Mouse (Mus musculus) gastrocnemius, postnatal 36 days (tissue): ENCODE data around the gene Birc2. TPM values are rescaled to one million over a fixed set of nuclear protein-coding genes. Genes with fewer than 3 reads are reported as not detected.

Source experiments
- DNase-seq, 2 experiments: peaks; one replicate each; pipeline ENCODE4 v3.0.0; 2022
- intact Hi-C: fragments of 180-260 bp; cut with DNase I; formaldehyde crosslinking; loops from one replicate; pipeline ENCODE4 v1.15.1; 2025
- total RNA-seq, 2 experiments: library from RNA; stranded (reverse); gene quantifications; 2 replicates each; pipeline ENCODE4 v1.2.3; 2021

The Birc2 gene
- total RNA-seq, 2 experiments from 2014 or later = 18.1 to 21.0 TPM

DNA sequence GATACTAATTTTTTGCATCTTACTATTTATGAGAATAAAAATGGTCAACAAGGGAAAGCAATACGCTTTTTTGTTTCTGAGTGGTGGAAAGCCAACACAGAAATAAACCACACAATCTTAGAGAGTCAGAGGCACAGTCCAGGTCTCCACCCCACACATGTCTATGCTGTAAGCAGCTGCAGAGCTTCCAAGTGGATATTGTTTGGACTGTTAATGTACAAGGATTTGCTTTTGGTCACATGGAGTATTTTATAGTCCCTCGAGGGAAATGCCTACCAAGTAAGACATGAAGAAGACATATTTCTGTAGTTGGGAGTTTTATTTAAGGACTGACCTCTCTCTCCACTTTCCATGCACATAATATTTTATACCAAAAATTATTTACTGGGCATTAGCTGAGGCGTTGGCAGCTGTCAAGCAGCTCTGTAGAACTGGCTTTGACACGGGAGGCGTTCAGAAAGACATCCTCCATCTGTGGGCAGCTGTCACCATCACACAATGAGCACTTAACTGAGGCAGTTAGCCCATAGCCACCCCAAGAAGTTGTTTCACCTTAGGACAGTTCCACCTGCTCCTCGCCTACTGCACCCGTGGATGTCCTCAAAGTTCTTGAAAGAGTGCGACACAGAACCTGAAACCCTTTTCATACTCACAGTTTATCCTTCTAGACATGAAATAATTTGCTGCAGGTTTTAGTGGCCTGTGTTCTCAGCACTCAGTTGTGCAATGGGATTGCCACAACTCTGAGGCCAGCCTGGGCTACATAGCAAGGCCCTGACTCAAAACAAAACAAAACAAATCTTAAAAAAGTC lies 46.9 kb downstream of the Birc2 start:
- no peak for DNase-seq
- intact Hi-C loops = no loop called here

- DNase-seq = no peak
- intact Hi-C loops = no loop called here
Observed at GRCm38 (mm10) chr9:7788411-7788810, 48.5 kb downstream of the Birc2 start.

DNA sequence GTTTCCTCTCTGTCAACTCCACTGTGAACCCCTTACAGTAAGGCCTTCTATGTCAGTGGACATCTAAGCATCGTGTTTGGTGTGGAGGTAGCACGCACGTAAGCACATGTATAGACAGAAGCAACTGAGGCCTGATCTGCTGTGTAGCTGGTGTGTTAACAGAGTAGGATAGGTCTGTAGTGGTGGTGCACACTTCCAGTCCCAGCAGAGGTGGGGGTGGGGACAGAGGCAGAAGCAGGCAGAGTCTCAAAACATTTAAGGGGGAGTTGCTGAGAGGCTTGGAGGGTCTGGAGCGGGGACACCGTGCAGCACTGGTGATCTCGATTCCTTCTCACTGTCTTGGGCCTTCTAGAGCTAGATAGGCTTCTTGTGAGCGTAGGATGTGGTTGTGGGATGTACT lies 50.8 kb downstream of the Birc2 start:
- DNase-seq = no peak
- intact Hi-C loops = no loop called here

- intact Hi-C loops = no loop called here
- DNase-seq = no peak
Observed at GRCm38 (mm10) chr9:7785396-7785795, 51.5 kb downstream of the Birc2 start.

GRCm38 (mm10) chr9:7784615-7785012 lies 52.2 kb downstream of the Birc2 start:
- DNase-seq = no peak
- intact Hi-C loops = no loop called here

- DNase-seq = no peak
- intact Hi-C loops = no loop called here
Observed at GRCm38 (mm10) chr9:7783823-7784614, 52.8 kb downstream of the Birc2 start.

GRCm38 (mm10) chr9:7780250-7781150 lies 56.4 kb downstream of the Birc2 start:
- DNase-seq = no peak
- intact Hi-C loops = no loop called here

DNA sequence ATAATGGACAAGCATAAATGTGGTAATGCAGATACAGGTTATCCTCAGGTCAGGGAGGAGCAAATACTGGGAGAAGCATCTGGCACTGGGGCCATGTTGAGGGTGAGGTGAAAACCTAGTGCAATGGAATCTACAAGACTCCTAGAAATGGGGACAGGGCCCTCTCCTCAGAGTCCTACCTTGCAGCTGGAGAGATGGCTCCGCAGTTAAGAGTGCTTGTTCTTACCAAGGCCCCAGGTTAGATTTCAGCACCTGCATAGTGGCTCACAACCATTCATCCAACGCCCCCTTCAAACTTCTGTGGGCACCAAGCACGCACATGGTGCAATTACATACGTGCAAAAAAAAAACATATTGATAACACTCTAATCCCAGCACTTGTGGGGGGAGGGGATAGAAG lies 57.1 kb downstream of the Birc2 start:
- DNase-seq = no peak
- intact Hi-C loops = no loop called here

DNA sequence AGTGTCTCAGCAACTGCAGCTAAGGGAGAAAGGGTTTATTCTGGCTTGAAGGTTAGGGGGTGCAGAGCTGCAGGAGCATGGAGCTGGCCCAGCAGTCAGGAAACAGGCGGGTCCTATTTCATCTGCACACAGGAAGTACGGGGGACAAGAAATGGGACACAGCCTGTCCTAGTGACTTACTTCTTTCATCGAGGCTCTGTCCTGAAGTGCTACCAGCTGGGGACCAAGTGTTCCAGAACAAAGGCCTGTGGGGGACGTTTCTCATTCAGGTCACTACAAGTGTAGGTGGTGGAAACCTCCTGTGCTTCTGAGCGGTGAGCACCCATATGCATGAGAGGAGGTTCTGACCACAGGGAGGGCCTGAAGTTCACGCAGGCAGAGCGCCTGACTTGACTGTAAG lies 58.1 kb downstream of the Birc2 start:
- intact Hi-C loops = no loop called here
- DNase-seq = no peak

DNA sequence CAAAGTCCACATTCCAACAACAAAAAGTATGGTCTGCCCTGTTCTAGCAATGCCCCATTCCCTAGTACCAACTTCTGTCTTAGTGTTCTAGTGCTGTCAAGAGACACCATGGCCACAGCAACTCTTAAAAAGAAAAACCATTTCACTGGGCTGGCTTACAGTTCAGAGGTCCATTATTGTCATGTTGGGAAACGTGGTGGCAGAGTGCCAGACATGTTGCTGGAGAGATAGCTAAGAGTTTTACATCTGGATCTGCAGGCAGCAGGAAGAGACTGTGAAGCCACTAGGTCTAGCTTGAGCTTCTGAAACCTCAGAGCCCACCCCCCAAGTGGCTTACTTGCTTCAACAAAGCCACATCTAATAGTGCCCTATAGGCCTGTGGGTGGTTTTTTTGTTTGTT lies 59.2 kb downstream of the Birc2 start:
- intact Hi-C loops = no loop called here
- no peak for DNase-seq

DNA sequence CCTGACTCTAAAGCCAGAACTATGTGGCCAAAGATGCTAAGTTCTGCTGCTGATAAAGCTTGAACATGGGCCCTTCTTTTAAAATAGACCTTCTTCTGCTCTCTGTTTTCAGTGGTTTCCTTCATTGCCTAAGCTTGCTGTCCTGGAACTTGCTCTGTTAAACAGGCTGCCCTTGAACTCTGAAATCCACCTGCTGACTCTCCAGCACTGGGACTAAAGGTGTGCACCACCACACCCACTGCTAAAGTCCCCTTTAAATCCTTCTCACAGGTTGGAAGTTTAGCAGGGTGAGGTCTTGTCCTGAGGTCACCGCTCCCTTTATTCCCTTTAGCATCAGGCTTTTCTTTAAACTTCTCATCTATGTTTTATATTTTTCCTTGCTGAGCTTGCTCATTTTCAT lies 59.9 kb downstream of the Birc2 start:
- DNase-seq = no peak
- intact Hi-C loops = no loop called here

GRCm38 (mm10) chr9:7775986-7776385 lies 60.9 kb downstream of the Birc2 start:
- intact Hi-C loops = no loop called here
- no peak for DNase-seq

DNA sequence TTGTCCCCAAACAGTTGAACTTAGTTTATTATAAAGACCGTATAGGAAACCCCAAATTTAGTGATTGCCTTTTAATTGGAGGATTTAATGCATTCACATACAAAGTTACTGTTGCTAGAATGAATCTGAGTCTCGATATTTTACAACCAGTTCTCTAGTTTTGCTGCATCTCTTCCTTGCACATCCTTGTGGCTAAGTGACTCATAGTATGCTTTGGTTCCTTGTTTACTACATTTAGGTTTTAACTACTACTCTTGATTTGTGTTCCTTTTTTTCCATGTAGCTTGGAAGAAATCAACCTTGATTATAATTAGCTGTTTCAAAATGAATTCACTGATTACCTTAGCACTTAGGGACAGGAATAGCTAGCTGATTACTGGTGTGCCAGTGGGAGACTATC lies 61.9 kb downstream of the Birc2 start:
- no peak for DNase-seq
- intact Hi-C loops = no loop called here

DNA sequence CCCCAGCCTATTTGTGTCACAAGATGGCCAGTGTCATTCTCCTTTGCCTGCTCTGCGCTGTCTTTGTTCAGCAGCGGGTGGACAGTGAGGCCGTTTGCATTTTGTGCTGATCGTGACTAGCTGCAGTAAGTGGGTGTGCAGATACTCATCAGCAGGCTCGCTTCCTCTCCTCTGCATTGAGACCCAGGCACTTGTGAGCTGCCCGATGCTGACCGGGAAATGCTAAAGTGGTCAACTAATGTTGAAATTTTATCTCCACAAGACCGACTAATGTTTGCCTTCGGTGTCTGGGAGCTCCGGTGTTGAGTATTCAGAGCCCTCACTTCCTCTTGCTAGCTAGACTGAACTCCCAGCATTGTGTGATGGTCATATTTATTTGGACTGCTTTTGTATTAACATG lies 62.3 kb downstream of the Birc2 start:
- intact Hi-C loops = no loop called here
- no peak for DNase-seq

GRCm38 (mm10) chr9:7773686-7774085 lies 63.2 kb downstream of the Birc2 start:
- DNase-seq = no peak
- intact Hi-C loops = no loop called here

DNA sequence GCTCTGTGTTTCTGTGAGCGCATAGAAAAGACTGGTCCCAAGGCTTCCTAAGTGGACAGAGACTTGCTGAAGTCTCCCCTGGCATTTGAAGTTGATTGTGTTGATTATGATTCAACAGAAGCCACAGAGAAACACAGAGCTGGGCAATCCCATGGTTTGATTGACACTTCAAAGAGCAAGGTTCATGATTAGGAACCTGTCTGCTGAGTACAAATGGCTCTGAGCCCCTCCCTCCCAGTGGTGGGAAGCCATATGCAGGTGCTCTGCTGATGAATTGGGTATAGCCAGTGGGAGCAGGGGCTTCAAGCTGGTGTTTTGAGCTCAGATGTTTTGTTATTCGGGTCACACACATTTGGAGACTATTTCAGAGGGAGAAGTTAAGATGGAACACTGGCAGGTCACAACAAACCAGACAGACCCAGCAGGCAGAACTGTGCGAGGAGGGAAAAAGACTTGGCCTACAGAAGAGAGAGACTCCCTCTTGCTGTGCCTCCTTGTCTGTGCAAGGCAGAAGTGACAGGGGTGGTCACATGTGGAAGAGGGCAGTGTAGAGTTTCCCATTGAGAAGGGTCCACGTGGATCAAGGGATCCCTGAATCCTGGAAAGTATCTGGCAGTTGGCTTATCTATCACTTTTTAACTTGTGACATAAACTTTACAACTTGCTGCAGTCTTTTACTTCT lies 64.0 kb downstream of the Birc2 start:
- intact Hi-C loops = no loop called here
- no peak for DNase-seq

GRCm38 (mm10) chr9:7772361-7772760 lies 64.5 kb downstream of the Birc2 start:
- no peak for DNase-seq
- intact Hi-C loops = no loop called here

DNA sequence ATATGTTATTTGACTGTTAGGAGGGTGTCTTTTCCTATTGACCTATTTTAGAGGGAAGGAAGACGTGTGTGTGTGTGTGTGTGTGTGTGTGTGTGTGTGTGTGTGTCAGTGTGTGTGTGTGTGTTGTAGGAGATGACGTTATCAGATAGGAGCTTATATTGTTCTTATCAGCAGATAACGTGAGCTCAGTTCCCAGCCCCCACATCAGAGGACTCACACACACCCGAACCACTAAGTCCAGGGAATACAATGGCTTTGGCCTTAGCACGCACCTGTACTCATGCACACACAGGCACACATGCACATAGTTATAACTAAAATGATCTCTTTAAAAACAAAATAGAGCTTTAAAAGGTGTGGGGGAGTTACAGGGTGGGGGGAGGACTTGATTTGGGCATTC lies 67.4 kb downstream of the Birc2 start:
- DNase-seq = no peak
- intact Hi-C loops = no loop called here

DNA sequence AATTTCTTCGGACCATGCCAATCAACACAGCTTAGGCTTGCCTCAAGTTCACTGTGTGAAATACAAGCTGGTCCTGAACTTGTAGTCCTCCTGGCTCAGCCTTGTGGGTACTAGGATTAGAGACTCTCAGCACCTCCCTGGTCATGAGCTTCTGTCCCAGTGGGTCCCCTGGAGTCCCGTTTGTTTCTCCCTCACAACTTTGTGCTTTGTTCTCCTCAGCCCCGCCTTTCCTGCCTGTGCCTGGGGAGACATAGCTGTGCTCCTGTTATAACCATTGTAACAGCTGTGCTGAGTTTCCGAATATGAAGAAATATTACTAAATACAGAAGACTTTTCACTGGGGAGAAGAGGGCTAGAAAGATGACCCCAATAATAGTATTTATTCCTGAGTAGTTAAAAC lies 67.8 kb downstream of the Birc2 start:
- intact Hi-C loops = no loop called here
- DNase-seq = no peak
